Mouse (Mus musculus) MEL (cell line): Measurements from ENCODE around the gene Mcrip2. TPM values are rescaled to one million over a fixed set of nuclear protein-coding genes. Genes with fewer than 3 reads are reported as not detected.
A peak's percentile ranks its signal among the peaks of the same experiment; 100 is the strongest.

Source experiments
- DNase-seq: peaks from one replicate; pipeline ENCODE4 v3.0.0; 2011; ENCODE audit warnings: low read depth, low spot score
- H3K27ac ChIP-seq: 2 replicates; pipeline ENCODE4 v1.5.1; 2012; ENCODE audit warnings: low read depth, mild to moderate bottlenecking, control low read depth, low read length, moderate library complexity; ENCODE audit not compliant: control insufficient read depth
- H3K27me3 ChIP-seq, 2 experiments: fragments of 150-350 bp in 1 of 2; sonication (generic) in 1 of 2; 2 replicates each; pipeline ENCODE4 v1.6.1; 2012; ENCODE audit warnings: low read length in 2 of 2, mild to moderate bottlenecking in 2 of 2, improper control_type of control experiment in 1 of 2, moderate library complexity in 1 of 2; ENCODE audit not compliant: insufficient read depth in 2 of 2, control insufficient read depth in 1 of 2
- H3K36me3 ChIP-seq, 2 experiments: 2 replicates each; pipeline ENCODE4 v1.6.1; 2012 to 2014; ENCODE audit warnings: low read length in 2 of 2, improper control_type of control experiment in 1 of 2, inconsistent platforms in 1 of 2, mild to moderate bottlenecking in 1 of 2; ENCODE audit not compliant: insufficient read depth in 2 of 2, control insufficient read depth in 1 of 2
- H3K4me1 ChIP-seq, 2 experiments: fragments of 150-350 bp in 1 of 2; sonication (generic) in 1 of 2; 2 replicates each; pipeline ENCODE4 v1.6.1; 2012; ENCODE audit warnings: low read length in 2 of 2, improper control_type of control experiment in 1 of 2, mild to moderate bottlenecking in 1 of 2; ENCODE audit not compliant: insufficient read depth in 2 of 2, control insufficient read depth in 1 of 2
- H3K4me3 ChIP-seq, 2 experiments: fragments of 150-350 bp in 1 of 2; sonication (generic) in 1 of 2; 2 replicates each; pipeline ENCODE4 v1.5.1; 2012; ENCODE audit warnings: low read depth in 2 of 2, low read length in 2 of 2, mild to moderate bottlenecking in 2 of 2, moderate library complexity in 2 of 2, control low read depth in 1 of 2, improper control_type of control experiment in 1 of 2; ENCODE audit not compliant: control insufficient read depth in 1 of 2, insufficient read depth in 1 of 2
- H3K79me2 ChIP-seq: 2 replicates; pipeline ENCODE4 v1.6.1; 2012; ENCODE audit warnings: mild to moderate bottlenecking, low read length, moderate library complexity; ENCODE audit not compliant: control insufficient read depth, poor library complexity, insufficient read depth
- H3K9ac ChIP-seq: 2 replicates; pipeline ENCODE4 v1.6.1; 2012; ENCODE audit warnings: low read depth, mild to moderate bottlenecking, control low read depth, low read length, moderate library complexity; ENCODE audit not compliant: control insufficient read depth, poor library complexity, severe bottlenecking
- H3K9me3 ChIP-seq: fragments of 150-350 bp; sonication (generic); replicated peaks from 2 replicates; pipeline ENCODE4 v1.6.1; 2012; ENCODE audit warnings: mild to moderate bottlenecking, low read length, improper control_type of control experiment, moderate library complexity; ENCODE audit not compliant: insufficient read depth
- CHD2 ChIP-seq: IDR thresholded peaks from 2 replicates; pipeline ENCODE4 v1.6.1; 2011; ENCODE audit warnings: low read length, improper control_type of control experiment
- CTCF ChIP-seq, 3 experiments: IDR thresholded peaks in 2 of 3; conservative IDR thresholded peaks in 1 of 3; 2 replicates each; pipeline ENCODE4 v1.5.1; 2011 to 2012; ENCODE audit warnings: low read length in 3 of 3, low read depth in 2 of 3, mild to moderate bottlenecking in 2 of 3, improper control_type of control experiment in 1 of 3, inconsistent platforms in 1 of 3, mixed read lengths in 1 of 3, moderate library complexity in 1 of 3; ENCODE audit not compliant: control insufficient read depth in 1 of 3, insufficient read depth in 1 of 3, poor library complexity in 1 of 3, severe bottlenecking in 1 of 3
- E2F4 ChIP-seq: IDR thresholded peaks from 2 replicates; pipeline ENCODE4 v1.6.1; 2011; ENCODE audit warnings: low read depth, low read length, improper control_type of control experiment, borderline replicate concordance
- ELF1 ChIP-seq: IDR thresholded peaks from 2 replicates; pipeline ENCODE4 v1.6.1; 2014; ENCODE audit warnings: low read depth, mild to moderate bottlenecking, inconsistent platforms, low read length, improper control_type of control experiment, moderate library complexity
- EP300 ChIP-seq, 2 experiments: IDR thresholded peaks; 2 replicates each; pipeline ENCODE4 v1.6.1; 2011; ENCODE audit warnings: improper control_type of control experiment in 2 of 2, low read length in 2 of 2, low read depth in 1 of 2, mild to moderate bottlenecking in 1 of 2
- ETS1 ChIP-seq: IDR thresholded peaks from 2 replicates; pipeline ENCODE4 v1.6.1; 2012; ENCODE audit warnings: low read depth, mild to moderate bottlenecking, inconsistent platforms, low read length, improper control_type of control experiment, moderate library complexity
- GABPA ChIP-seq: IDR thresholded peaks from 2 replicates; pipeline ENCODE4 v1.6.1; 2012; ENCODE audit warnings: low read depth, mild to moderate bottlenecking, inconsistent platforms, low read length, improper control_type of control experiment, moderate library complexity
- GATA1 ChIP-seq: IDR thresholded peaks from 2 replicates; pipeline ENCODE4 v1.6.1; 2011; ENCODE audit warnings: low read depth, low read length, improper control_type of control experiment
- HCFC1 ChIP-seq: IDR thresholded peaks from 2 replicates; pipeline ENCODE4 v1.6.1; 2012; ENCODE audit warnings: low read depth, mild to moderate bottlenecking, inconsistent platforms, low read length, improper control_type of control experiment, moderate library complexity
- JUND ChIP-seq: IDR thresholded peaks from 2 replicates; pipeline ENCODE4 v1.6.1; 2011; ENCODE audit warnings: low read depth, mild to moderate bottlenecking, improper control_type of control experiment, low read length
- KAT2A ChIP-seq: conservative IDR thresholded peaks from 2 replicates; pipeline ENCODE4 v1.6.1; 2012; ENCODE audit warnings: low read depth, low read length, improper control_type of control experiment, inconsistent platforms
- MAFK ChIP-seq: IDR thresholded peaks from 2 replicates; pipeline ENCODE4 v1.6.1; 2011; ENCODE audit warnings: low read depth, mild to moderate bottlenecking, low read length, improper control_type of control experiment, borderline replicate concordance
- MAZ ChIP-seq: IDR thresholded peaks from 2 replicates; pipeline ENCODE4 v1.6.1; 2012; ENCODE audit warnings: low read depth, mild to moderate bottlenecking, inconsistent platforms, low read length, improper control_type of control experiment
- MEF2A ChIP-seq: IDR thresholded peaks from 2 replicates; pipeline ENCODE4 v1.6.1; 2014; ENCODE audit warnings: low read depth, mild to moderate bottlenecking, inconsistent platforms, low read length, improper control_type of control experiment; ENCODE audit not compliant: poor library complexity, insufficient replicate concordance, severe bottlenecking; ENCODE audit errors: extremely low read depth
- MXI1 ChIP-seq: IDR thresholded peaks from 2 replicates; pipeline ENCODE4 v1.6.1; 2011; ENCODE audit warnings: mild to moderate bottlenecking, low read depth, low read length, improper control_type of control experiment
- MYB ChIP-seq: IDR thresholded peaks from 2 replicates; pipeline ENCODE4 v1.6.1; 2011; ENCODE audit warnings: mild to moderate bottlenecking, low read depth, low read length, improper control_type of control experiment
- MYC ChIP-seq: IDR thresholded peaks from 2 replicates; pipeline ENCODE4 v1.6.1; 2011; ENCODE audit warnings: low read depth, mild to moderate bottlenecking, low read length, improper control_type of control experiment, moderate library complexity
- NRF1 ChIP-seq: IDR thresholded peaks from 2 replicates; pipeline ENCODE4 v1.6.1; 2014; ENCODE audit warnings: low read depth, mild to moderate bottlenecking, inconsistent platforms, low read length, improper control_type of control experiment, moderate library complexity; ENCODE audit not compliant: poor library complexity, insufficient read depth, severe bottlenecking
- POLR2A ChIP-seq, 2 experiments: IDR thresholded peaks; 2 replicates each; pipeline ENCODE4 v1.6.1; 2011 to 2012; ENCODE audit warnings: low read length in 2 of 2, mild to moderate bottlenecking in 2 of 2, control low read depth in 1 of 2, improper control_type of control experiment in 1 of 2, low read depth in 1 of 2, moderate library complexity in 1 of 2; ENCODE audit not compliant: control insufficient read depth in 1 of 2, insufficient read depth in 1 of 2, poor library complexity in 1 of 2
- POLR2AphosphoS5 ChIP-seq: IDR thresholded peaks from 2 replicates; pipeline ENCODE4 v1.6.1; 2012; ENCODE audit warnings: low read depth, borderline replicate concordance, mild to moderate bottlenecking, inconsistent platforms, low read length, moderate library complexity, mixed read lengths
- RAD21 ChIP-seq: IDR thresholded peaks from 2 replicates; pipeline ENCODE4 v1.6.1; 2011; ENCODE audit warnings: mild to moderate bottlenecking, low read depth, low read length, improper control_type of control experiment
- SIN3A ChIP-seq: IDR thresholded peaks from 2 replicates; pipeline ENCODE4 v1.6.1; 2012; ENCODE audit warnings: low read length, improper control_type of control experiment, inconsistent platforms
- SMC3 ChIP-seq: IDR thresholded peaks from 2 replicates; pipeline ENCODE4 v1.6.1; 2011; ENCODE audit warnings: low read depth, low read length, improper control_type of control experiment
- TAL1 ChIP-seq: IDR thresholded peaks from 2 replicates; pipeline ENCODE4 v1.6.1; 2012; ENCODE audit warnings: mild to moderate bottlenecking, inconsistent platforms, low read length, moderate library complexity, mixed read lengths
- TBP ChIP-seq: IDR thresholded peaks from 2 replicates; pipeline ENCODE4 v1.8.0; 2011; ENCODE audit warnings: low read depth, low read length, improper control_type of control experiment
- TCF12 ChIP-seq: IDR thresholded peaks from 2 replicates; pipeline ENCODE4 v1.6.1; 2014; ENCODE audit warnings: low read depth, mild to moderate bottlenecking, inconsistent platforms, low read length, improper control_type of control experiment, moderate library complexity
- UBTF ChIP-seq: IDR thresholded peaks from 2 replicates; pipeline ENCODE4 v1.6.1; 2012; ENCODE audit warnings: low read depth, mild to moderate bottlenecking, inconsistent platforms, low read length, improper control_type of control experiment, moderate library complexity, borderline replicate concordance; ENCODE audit not compliant: insufficient read depth
- USF2 ChIP-seq, 2 experiments: IDR thresholded peaks; 2 replicates each; pipeline ENCODE4 v1.6.1; 2011 to 2012; ENCODE audit warnings: improper control_type of control experiment in 2 of 2, low read length in 2 of 2, borderline replicate concordance in 1 of 2, inconsistent platforms in 1 of 2, low read depth in 1 of 2, mild to moderate bottlenecking in 1 of 2; ENCODE audit not compliant: insufficient read depth in 1 of 2
- ZKSCAN1 ChIP-seq: IDR thresholded peaks from 2 replicates; pipeline ENCODE4 v1.6.1; 2012; ENCODE audit warnings: low read depth, mild to moderate bottlenecking, inconsistent platforms, low read length, improper control_type of control experiment, moderate library complexity
- ZMIZ1 ChIP-seq: IDR thresholded peaks from 2 replicates; pipeline ENCODE4 v1.6.1; 2012; ENCODE audit warnings: low read depth, mild to moderate bottlenecking, inconsistent platforms, low read length, improper control_type of control experiment, moderate library complexity
- polyA plus RNA-seq, 2 experiments: library from polyadenylated mRNA; stranded (reverse) in 1 of 2; unstranded in 1 of 2; fragments of >175 nt in 1 of 2; fragments of >200 nt in 1 of 2; gene quantifications; 2 replicates each; pipeline versions ENCODE4 v1.2.1 to v1.2.4; 2012; ENCODE audit warnings: low replicate concordance in 2 of 2, low read depth in 1 of 2; ENCODE audit not compliant: insufficient read length in 2 of 2, insufficient read depth in 1 of 2, missing spikeins in 1 of 2
- total RNA-seq: library from RNA; depleted of rRNA; stranded (reverse); fragments of 300-350 nt; gene quantifications from 2 replicates; pipeline ENCODE4 v1.2.3, GENCODE M21; 2012

The Mcrip2 gene
- total and polyA plus RNA-seq, 3 experiments, result 88.9 to 281 (median 107) TPM

- H3K9me3 ChIP-seq, result no peaks in the 10 kb centered on the region
- H3K27me3 ChIP-seq, result no peaks in the 10 kb centered on the region
- TF ChIP-seq RAD21, result no peak
- no peak for TF ChIP-seq CHD2
- no peak for TF ChIP-seq MXI1
- TF ChIP-seq TAL1, result no peak
- TF ChIP-seq MYB, result no peak
- no peak for TF ChIP-seq POLR2AphosphoS5
- no peak for TF ChIP-seq SIN3A
- TF ChIP-seq NRF1, result no peak
- TF ChIP-seq MEF2A, result no peak
- no peak for TF ChIP-seq MYC
- TF ChIP-seq TCF12, result no peak
- peak in 1 of 2 experiments; percentile 35; a peak in 1 of 4 replicates for TF ChIP-seq POLR2A (IDR thresholded peaks at IDR 0.05; ENCODE audit: control insufficient read depth in 1 of 2, insufficient read depth in 1 of 2, low read depth in 1 of 2, low read length in 2 of 2, poor library complexity in 1 of 2)
- TF ChIP-seq HCFC1, result no peak
- TF ChIP-seq USF2 (IDR thresholded peaks at IDR 0.05; ENCODE audit: borderline replicate concordance in 1 of 2, insufficient read depth in 1 of 2, low read depth in 1 of 2, low read length in 2 of 2), result no peak
- TF ChIP-seq JUND, result no peak
- TF ChIP-seq SMC3, result no peak
- TF ChIP-seq ETS1, result no peak
- TF ChIP-seq EP300 (IDR thresholded peaks at IDR 0.05; ENCODE audit: low read depth in 1 of 2, low read length in 2 of 2), result no peak
- TF ChIP-seq ELF1, result 0 out of 2 replicates have a peak, but pooled peaks have one; percentile 33
- peak; percentile 53 for TF ChIP-seq TBP
- TF ChIP-seq GABPA, result no peak
- no peak for TF ChIP-seq KAT2A
- DNase-seq, result no peak
- H3K36me3 ChIP-seq, result peaks cover 0 to 6% of the 10 kb centered on the region in 2 experiments; a peak in 2 of 4 replicates
- H3K79me2 ChIP-seq, result peaks cover 25% of the 10 kb centered on the region
- H3K9ac ChIP-seq, result peak overlapping the region; percentile 80
- peak overlapping the region; percentile 76 to 79 for H3K4me3 ChIP-seq
- H3K4me1 ChIP-seq, result peaks cover 0 to 5% of the 10 kb centered on the region in 2 experiments; a peak in 1 of 4 replicates
- peak overlapping the region; percentile 47 for H3K27ac ChIP-seq
Measured at GRCm38 (mm10) chr17:25867509-25867835, 1.1 kb downstream of the Mcrip2 start.

- H3K4me3 ChIP-seq, result no peak overlapping the region
Measured at GRCm38 (mm10) chr17:25866172-25866571, 2.4 kb downstream of the Mcrip2 start.

More at GRCm38 (mm10) chr17:25866172-25866571, 2.4 kb downstream of the Mcrip2 start:
- no peaks in the 10 kb centered on the region for H3K27me3 ChIP-seq
- DNase-seq, result no peak
- H3K9me3 ChIP-seq, result no peaks in the 10 kb centered on the region
- TF ChIP-seq USF2 (IDR thresholded peaks at IDR 0.05; ENCODE audit: borderline replicate concordance in 1 of 2, insufficient read depth in 1 of 2, low read depth in 1 of 2, low read length in 2 of 2) (no peak), ZMIZ1 (no peak), CTCF (IDR thresholded peaks at IDR 0.05 in 2 of 3, conservative IDR thresholded peaks at IDR 0.05 in 1 of 3; ENCODE audit: control insufficient read depth in 1 of 3, insufficient read depth in 1 of 3, low read depth in 2 of 3, low read length in 3 of 3, poor library complexity in 1 of 3, severe bottlenecking in 1 of 3) (no peak), ETS1 (no peak), ZKSCAN1 (no peak), MAFK (no peak), POLR2AphosphoS5 (no peak), UBTF (no peak), E2F4 (no peak), CHD2 (no peak), MEF2A (no peak), POLR2A (IDR thresholded peaks at IDR 0.05; ENCODE audit: control insufficient read depth in 1 of 2, insufficient read depth in 1 of 2, low read depth in 1 of 2, low read length in 2 of 2, poor library complexity in 1 of 2) (no peak), MAZ (no peak), HCFC1 (no peak), ELF1 (no peak), MXI1 (no peak), RAD21 (no peak), JUND (no peak), GATA1 (no peak)
- peaks cover 0 to 13% of the 10 kb centered on the region in 2 experiments; a peak in 2 of 4 replicates for H3K36me3 ChIP-seq
- peaks cover 0 to 13% of the 10 kb centered on the region in 2 experiments; a peak in 2 of 4 replicates for H3K4me1 ChIP-seq
- no peak overlapping the region for H3K27ac ChIP-seq
- H3K9ac ChIP-seq, result no peak overlapping the region
- H3K79me2 ChIP-seq, result peaks cover 25% of the 10 kb centered on the region
